Mouse (Mus musculus): ENCODE results near the gene Ccdc33. TPM values are rescaled to one million over a fixed set of nuclear protein-coding genes. Genes with fewer than 3 reads are reported as not detected.

Ccdc33 gene
- total and polyA plus RNA-seq, 3 experiments, result 0.21 to 1.0 TPM; not detected in 1

GRCm38 (mm10) chr9:58066731-58067095, 51.9 kb downstream of the Ccdc33 start:
- TF ChIP-seq USF2 (conservative IDR thresholded peaks at IDR 0.05; ENCODE audit: low read depth, low read length), result no peak
- Histone ChIP-seq H3K36me3 (replicated peaks in 1 of 2; ENCODE audit: control insufficient read depth in 1 of 2, insufficient read depth in 1 of 2, low read length in 1 of 2) (no peaks in the 10 kb centered on the region), H3K4me2 (ENCODE audit: insufficient read depth, low read depth, poor library complexity, severe bottlenecking) (no peak overlapping the region), H3K27ac (ENCODE audit: insufficient read depth, low read depth) (no peak overlapping the region), H3K4me1 (ENCODE audit: control insufficient read depth in 1 of 2, insufficient read depth in 2 of 2) (no peaks in the 10 kb centered on the region; a peak in 1 of 4 replicates), H3K79me2 (replicated peaks; ENCODE audit: control insufficient read depth, extremely low read depth, insufficient read depth, poor library complexity, severe bottlenecking) (no peaks in the 10 kb centered on the region), H3K9me3 (replicated peaks; ENCODE audit: low read length) (no peaks in the 10 kb centered on the region), H3K27me3 (replicated peaks) (peaks cover 52% of the 10 kb centered on the region), H3K4me3 (replicated peaks in 1 of 3; ENCODE audit: low read depth in 2 of 3, low read length in 2 of 3, poor library complexity in 1 of 3) (no peak overlapping the region), H3K9ac (ENCODE audit: insufficient read depth, low read depth) (no peak overlapping the region)
- no peak for DNase-seq (ENCODE audit: extremely low read depth)
- in situ Hi-C loops (cut with MboI; ENCODE audit: low pct_ligation_motif_present, low pct_unique_long_range_greater_than_20kb, low sequenced_read_pairs) (no loop called here), dilution Hi-C loops (cut with MboI; ENCODE audit: extremely low pct_ligation_motif_present, extremely low pct_unique_long_range_greater_than_20kb, low sequenced_read_pairs) (no loop called here)

DNA sequence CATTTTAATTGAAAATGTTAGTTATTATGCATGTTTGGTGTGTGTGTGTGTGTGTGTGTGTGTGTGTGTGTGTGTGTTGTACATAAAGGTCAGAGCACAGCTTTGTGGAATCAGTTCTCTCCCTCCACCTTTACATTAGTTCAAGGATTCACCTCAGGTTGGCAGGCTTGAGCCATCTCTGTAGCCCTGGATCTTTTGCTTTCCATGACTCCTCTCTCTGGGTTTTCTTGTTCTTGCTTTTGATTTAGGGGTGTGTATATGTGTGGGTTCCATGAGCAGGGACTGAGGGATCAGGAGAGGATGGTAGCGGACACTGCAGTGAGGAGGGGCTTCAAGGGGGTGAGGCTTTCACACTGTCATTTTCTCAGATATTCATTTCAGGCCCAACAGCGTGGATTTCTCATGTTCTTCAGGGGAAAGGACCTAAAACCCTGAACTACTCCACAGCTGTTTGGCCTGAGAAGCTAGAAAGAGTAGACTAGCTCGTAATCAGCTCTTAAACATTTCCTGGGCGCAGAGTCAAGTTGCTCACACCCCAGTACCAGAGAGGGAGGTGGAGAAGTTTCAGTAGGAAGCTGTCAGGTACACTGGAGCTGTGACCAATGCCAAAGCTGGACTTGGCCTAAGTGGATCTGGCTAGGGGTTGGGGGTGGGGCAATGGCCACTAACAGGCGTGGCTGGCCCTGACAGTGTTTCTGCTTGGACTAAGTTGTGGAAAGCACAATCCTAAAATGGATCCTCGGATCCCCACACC, 52.5 kb downstream of the Ccdc33 start:
- TF ChIP-seq SIN3A (IDR thresholded peaks at IDR 0.05; ENCODE audit: low read length) (no peak), KAT2A (IDR thresholded peaks at IDR 0.05; ENCODE audit: insufficient replicate concordance, low read length) (no peak), ZMIZ1 (IDR thresholded peaks at IDR 0.05; ENCODE audit: low read depth, low read length) (no peak), ETS1 (conservative IDR thresholded peaks at IDR 0.05; ENCODE audit: low read depth, low read length) (no peak), RAD21 (IDR thresholded peaks at IDR 0.05; ENCODE audit: low read depth, low read length) (peak; percentile 12; the same call in 1 of the 2 replicates), TBP (conservative IDR thresholded peaks at IDR 0.05; ENCODE audit: low read depth, low read length) (no peak)
- H3K36me3 ChIP-seq (replicated peaks in 1 of 2; ENCODE audit: control insufficient read depth in 1 of 2, insufficient read depth in 1 of 2, low read length in 1 of 2), result no peaks in the 10 kb centered on the region
- H3K4me3 ChIP-seq (replicated peaks in 1 of 3; ENCODE audit: low read depth in 2 of 3, low read length in 2 of 3, poor library complexity in 1 of 3), result no peak overlapping the region
- dilution Hi-C loops (cut with MboI; ENCODE audit: extremely low pct_ligation_motif_present, extremely low pct_unique_long_range_greater_than_20kb, low sequenced_read_pairs), result no loop called here
- H3K9me3 ChIP-seq (replicated peaks; ENCODE audit: low read length), result no peaks in the 10 kb centered on the region
- H3K27ac ChIP-seq (ENCODE audit: insufficient read depth, low read depth), result no peak overlapping the region
- H3K79me2 ChIP-seq (replicated peaks; ENCODE audit: control insufficient read depth, extremely low read depth, insufficient read depth, poor library complexity, severe bottlenecking), result no peaks in the 10 kb centered on the region
- no peak overlapping the region for H3K9ac ChIP-seq (ENCODE audit: insufficient read depth, low read depth)
- in situ Hi-C loops (cut with MboI; ENCODE audit: low pct_ligation_motif_present, low pct_unique_long_range_greater_than_20kb, low sequenced_read_pairs), result no loop called here
- no peaks in the 10 kb centered on the region; a peak in 1 of 4 replicates for H3K4me1 ChIP-seq (ENCODE audit: control insufficient read depth in 1 of 2, insufficient read depth in 2 of 2)
- peaks cover 55% of the 10 kb centered on the region for H3K27me3 ChIP-seq (replicated peaks)
- H3K4me2 ChIP-seq (ENCODE audit: insufficient read depth, low read depth, poor library complexity, severe bottlenecking), result no peak overlapping the region
- no peak for DNase-seq (ENCODE audit: extremely low read depth)

- no peak for TF ChIP-seq RCOR1 (conservative IDR thresholded peaks at IDR 0.05; ENCODE audit: low read depth, low read length)
- no peak for TF ChIP-seq E2F4 (IDR thresholded peaks at IDR 0.05; ENCODE audit: insufficient replicate concordance, low read depth, low read length)
- TF ChIP-seq POLR2A (IDR thresholded peaks at IDR 0.05; ENCODE audit: low read depth, low read length), result no peak
- TF ChIP-seq CHD1 (IDR thresholded peaks at IDR 0.05; ENCODE audit: low read depth, low read length), result no peak
- TF ChIP-seq SMC3 (IDR thresholded peaks at IDR 0.05; ENCODE audit: low read depth, low read length), result no peak
- TF ChIP-seq JUND (conservative IDR thresholded peaks at IDR 0.05; ENCODE audit: low read depth, low read length), result no peak
- TF ChIP-seq MYC (IDR thresholded peaks at IDR 0.05; ENCODE audit: low read depth, low read length), result no peak
- no peak for TF ChIP-seq GABPA (IDR thresholded peaks at IDR 0.05; ENCODE audit: insufficient replicate concordance, low read depth, low read length)
- TF ChIP-seq ZKSCAN1 (IDR thresholded peaks at IDR 0.05; ENCODE audit: borderline replicate concordance, low read depth, low read length), result no peak
- no peak for TF ChIP-seq SIN3A (IDR thresholded peaks at IDR 0.05; ENCODE audit: low read length)
- no peak for TF ChIP-seq ELF1 (IDR thresholded peaks at IDR 0.05; ENCODE audit: low read depth, low read length)
- no peak for TF ChIP-seq MAX (IDR thresholded peaks at IDR 0.05; ENCODE audit: low read length)
- TF ChIP-seq USF1 (IDR thresholded peaks at IDR 0.05; ENCODE audit: low read depth, low read length), result no peak
- TF ChIP-seq MEF2A (IDR thresholded peaks at IDR 0.05; ENCODE audit: borderline replicate concordance, low read depth, low read length), result no peak
- TF ChIP-seq IRF4 (IDR thresholded peaks at IDR 0.05; ENCODE audit: low read depth, low read length), result no peak
- no peak for TF ChIP-seq CTCF (conservative IDR thresholded peaks at IDR 0.05 in 1 of 2, IDR thresholded peaks at IDR 0.05 in 1 of 2; ENCODE audit: low read depth in 2 of 2, low read length in 2 of 2)
- H3K36me3 ChIP-seq (replicated peaks in 1 of 2; ENCODE audit: control insufficient read depth in 1 of 2, insufficient read depth in 1 of 2, low read length in 1 of 2), result no peaks in the 10 kb centered on the region
- no peak overlapping the region for H3K9ac ChIP-seq (ENCODE audit: insufficient read depth, low read depth)
- no peaks in the 10 kb centered on the region; a peak in 1 of 4 replicates for H3K4me1 ChIP-seq (ENCODE audit: control insufficient read depth in 1 of 2, insufficient read depth in 2 of 2)
- H3K9me3 ChIP-seq (replicated peaks; ENCODE audit: low read length), result no peaks in the 10 kb centered on the region
- no peak overlapping the region for H3K4me2 ChIP-seq (ENCODE audit: insufficient read depth, low read depth, poor library complexity, severe bottlenecking)
- dilution Hi-C loops (cut with MboI; ENCODE audit: extremely low pct_ligation_motif_present, extremely low pct_unique_long_range_greater_than_20kb, low sequenced_read_pairs), result no loop called here
- peaks cover 59% of the 10 kb centered on the region for H3K27me3 ChIP-seq (replicated peaks)
- no peak overlapping the region for H3K4me3 ChIP-seq (replicated peaks in 1 of 3; ENCODE audit: low read depth in 2 of 3, low read length in 2 of 3, poor library complexity in 1 of 3)
- no peaks in the 10 kb centered on the region for H3K79me2 ChIP-seq (replicated peaks; ENCODE audit: control insufficient read depth, extremely low read depth, insufficient read depth, poor library complexity, severe bottlenecking)
- in situ Hi-C loops (cut with MboI; ENCODE audit: low pct_ligation_motif_present, low pct_unique_long_range_greater_than_20kb, low sequenced_read_pairs), result no loop called here
- H3K27ac ChIP-seq (ENCODE audit: insufficient read depth, low read depth), result no peak overlapping the region
- no peak for DNase-seq (ENCODE audit: extremely low read depth)
These were observed 53.1 kb downstream of the Ccdc33 start for GRCm38 (mm10) chr9:58065532-58065931.

Measured in CH12.LX (cell line).